In the genomic region with DNA sequence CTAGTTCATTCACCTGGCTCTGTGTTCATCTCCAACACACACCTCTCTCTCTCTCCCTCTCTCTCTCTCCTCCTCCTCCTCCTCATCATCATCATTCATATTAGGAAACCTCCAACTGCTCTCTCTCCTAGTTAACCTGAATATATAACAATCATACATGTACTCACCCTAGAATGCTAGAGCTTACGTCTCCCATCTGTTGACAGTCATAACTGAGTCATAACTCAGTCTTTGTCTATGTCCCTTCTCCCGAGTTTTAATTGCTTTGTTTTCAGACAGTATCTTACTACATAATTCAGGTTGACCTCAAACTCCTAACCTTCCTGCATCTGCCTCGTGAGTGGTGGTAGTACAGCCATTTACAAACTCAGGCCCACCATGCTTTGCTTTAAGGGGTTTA, we compare ENCODE assay signal across 20 mouse cellular contexts. TPM values are rescaled to one million over a fixed set of nuclear protein-coding genes. Genes with fewer than 3 reads are reported as not detected.
"Had no signal": no experiment of that assay in that cellular context is flagged by ENCODE, and none has a peak within 500 bp of the region (broad histone marks: within the 10 kb centered on the region; RNA-seq: fewer than 3 reads in every experiment).

No protein-coding gene starts in this region.

- H3K9ac ChIP-seq: neural tube, embryonic 12.5 days had no signal

- DNase-seq: kidney, adult 18-20 months; kidney, postnatal 10 days; kidney, postnatal 4 days; lung, adult 2 months; lung, postnatal 4 days; midbrain, embryonic 14.5 days; right cerebral cortex, postnatal 4 days; spleen, adult 18-20 months; thymus, adult 18-20 months; thymus, postnatal 14 days had no signal

- H3K36me3 ChIP-seq: limb, embryonic 10.5 days; midbrain, embryonic 10.5 days; neural tube, embryonic 12.5 days had no signal

- ATAC-seq: lung, postnatal 0 days had no signal

- H3K9me3 ChIP-seq: limb, embryonic 10.5 days; midbrain, embryonic 10.5 days; neural tube, embryonic 12.5 days had no signal

- H3K27ac ChIP-seq: left cerebral cortex, adult 2 months; limb, embryonic 10.5 days; midbrain, embryonic 10.5 days; neural tube, embryonic 12.5 days had no signal

- H3K4me2 ChIP-seq: neural tube, embryonic 12.5 days had no signal

- H3K4me3 ChIP-seq: left cerebral cortex, adult 2 months; limb, embryonic 10.5 days; midbrain, embryonic 10.5 days; neural tube, embryonic 12.5 days had no signal

RNA-seq across cellular contexts. Expression of a gene that starts 26.7 kb away (rescaled TPM):
- total RNA-seq: megakaryocyte, adult 5-6 weeks; monocyte, adult 5-6 weeks; neutrophil, adult 5-6 weeks had no signal
- polyA plus RNA-seq: kidney, embryonic 14.5 days; limb, embryonic 10.5 days; stomach, embryonic 14.5 days had no signal
